Mouse (Mus musculus): ENCODE results near the gene Edaradd. TPM values are rescaled to one million over a fixed set of nuclear protein-coding genes. Genes with fewer than 3 reads are reported as not detected.

Gene Edaradd
- polyA plus RNA-seq, 1 experiment from 2014 or later, result 0.67 TPM

- Histone ChIP-seq H3K4me1 (no peaks in the 10 kb centered on the region), H3K9me3 (no peaks in the 10 kb centered on the region), H3K36me3 (no peaks in the 10 kb centered on the region), H3K27ac (no peak overlapping the region), H3K27me3 (ENCODE audit: insufficient read depth, poor library complexity, severe bottlenecking) (no peaks in the 10 kb centered on the region), H3K4me3 (no peak overlapping the region)
- no peak for DNase-seq (ENCODE audit: low spot score)
- 50% methylated on average over 4 of the region's 4 CpGs for WGBS
Observed at GRCm38 (mm10) chr13:12502665-12503237, 17.5 kb downstream of the Edaradd start.

- Histone ChIP-seq H3K9me3 (no peaks in the 10 kb centered on the region), H3K36me3 (no peaks in the 10 kb centered on the region), H3K27me3 (ENCODE audit: insufficient read depth, poor library complexity, severe bottlenecking) (no peaks in the 10 kb centered on the region), H3K27ac (no peak overlapping the region), H3K4me3 (no peak overlapping the region), H3K4me1 (no peaks in the 10 kb centered on the region)
- no peak for DNase-seq (ENCODE audit: low spot score)
- 78% methylated on average over 7 of the region's 7 CpGs for WGBS
Observed at GRCm38 (mm10) chr13:12499107-12499506, 21.1 kb downstream of the Edaradd start.

GRCm38 (mm10) chr13:12497809-12498208 is 22.4 kb downstream of the Edaradd start:
- no peaks in the 10 kb centered on the region for H3K9me3 ChIP-seq
- H3K4me3 ChIP-seq, result no peak overlapping the region
- H3K4me1 ChIP-seq, result no peaks in the 10 kb centered on the region
- H3K36me3 ChIP-seq, result no peaks in the 10 kb centered on the region
- no peak overlapping the region for H3K27ac ChIP-seq
- 60% methylated on average over 8 of the region's 8 CpGs for WGBS
- no peak for DNase-seq (ENCODE audit: low spot score)
- H3K27me3 ChIP-seq (ENCODE audit: insufficient read depth, poor library complexity, severe bottlenecking), result no peaks in the 10 kb centered on the region

- Histone ChIP-seq H3K9me3 (no peaks in the 10 kb centered on the region), H3K4me1 (no peaks in the 10 kb centered on the region), H3K4me3 (no peak overlapping the region), H3K27me3 (ENCODE audit: insufficient read depth, poor library complexity, severe bottlenecking) (no peaks in the 10 kb centered on the region), H3K27ac (no peak overlapping the region), H3K36me3 (no peaks in the 10 kb centered on the region)
- no peak for DNase-seq (ENCODE audit: low spot score)
- 85% methylated on average over 9 of the region's 9 CpGs for WGBS
Observed at GRCm38 (mm10) chr13:12494750-12495149, 25.5 kb downstream of the Edaradd start.

- 83% methylated on average over 3 of the region's 3 CpGs for WGBS
- no peaks in the 10 kb centered on the region for H3K36me3 ChIP-seq
- no peak for DNase-seq (ENCODE audit: low spot score)
Observed at GRCm38 (mm10) chr13:12492515-12492914, 27.7 kb downstream of the Edaradd start.

GRCm38 (mm10) chr13:12485640-12486039 is 34.6 kb downstream of the Edaradd start:
- H3K27me3 ChIP-seq (ENCODE audit: insufficient read depth, poor library complexity, severe bottlenecking), result no peaks in the 10 kb centered on the region
- no peaks in the 10 kb centered on the region for H3K4me1 ChIP-seq
- no peak overlapping the region for H3K27ac ChIP-seq
- no peaks in the 10 kb centered on the region for H3K36me3 ChIP-seq
- DNase-seq (ENCODE audit: low spot score), result no peak
- 77% methylated on average over 7 of the region's 7 CpGs for WGBS
- H3K4me3 ChIP-seq, result no peak overlapping the region
- no peaks in the 10 kb centered on the region for H3K9me3 ChIP-seq

More at GRCm38 (mm10) chr13:12492515-12492914, 27.7 kb downstream of the Edaradd start:
- no peaks in the 10 kb centered on the region for H3K9me3 ChIP-seq
- H3K4me3 ChIP-seq, result no peak overlapping the region
- H3K27me3 ChIP-seq (ENCODE audit: insufficient read depth, poor library complexity, severe bottlenecking), result no peaks in the 10 kb centered on the region
- H3K27ac ChIP-seq, result no peak overlapping the region
- H3K4me1 ChIP-seq, result no peaks in the 10 kb centered on the region

GRCm38 (mm10) chr13:12485197-12485596 is 35.0 kb downstream of the Edaradd start:
- Histone ChIP-seq H3K9me3 (no peaks in the 10 kb centered on the region), H3K4me3 (no peak overlapping the region), H3K4me1 (no peaks in the 10 kb centered on the region), H3K36me3 (no peaks in the 10 kb centered on the region), H3K27me3 (ENCODE audit: insufficient read depth, poor library complexity, severe bottlenecking) (no peaks in the 10 kb centered on the region), H3K27ac (no peak overlapping the region)
- 76% methylated on average over 2 of the region's 2 CpGs for WGBS
- DNase-seq (ENCODE audit: low spot score), result no peak

- H3K27me3 ChIP-seq (ENCODE audit: insufficient read depth, poor library complexity, severe bottlenecking), result no peaks in the 10 kb centered on the region
- 79% methylated on average over 6 of the region's 6 CpGs for WGBS
- no peaks in the 10 kb centered on the region for H3K9me3 ChIP-seq
- H3K27ac ChIP-seq, result no peak overlapping the region
- no peak overlapping the region for H3K4me3 ChIP-seq
- H3K36me3 ChIP-seq, result no peaks in the 10 kb centered on the region
- H3K4me1 ChIP-seq, result no peaks in the 10 kb centered on the region
- no peak for DNase-seq (ENCODE audit: low spot score)
Observed at GRCm38 (mm10) chr13:12479802-12480201, 40.4 kb downstream of the Edaradd start.

- Histone ChIP-seq H3K27ac (no peak overlapping the region), H3K4me1 (no peaks in the 10 kb centered on the region), H3K36me3 (no peaks in the 10 kb centered on the region), H3K4me3 (no peak overlapping the region), H3K9me3 (no peaks in the 10 kb centered on the region), H3K27me3 (ENCODE audit: insufficient read depth, poor library complexity, severe bottlenecking) (no peaks in the 10 kb centered on the region)
- no peak for DNase-seq (ENCODE audit: low spot score)
- WGBS, result 76% methylated on average over 15 of the region's 15 CpGs
Observed at GRCm38 (mm10) chr13:12478301-12478700, 41.9 kb downstream of the Edaradd start.

- no peak overlapping the region for H3K4me3 ChIP-seq
- H3K36me3 ChIP-seq, result no peaks in the 10 kb centered on the region
- WGBS, result 87% methylated on average over 4 of the region's 4 CpGs
- no peaks in the 10 kb centered on the region for H3K4me1 ChIP-seq
- no peaks in the 10 kb centered on the region for H3K9me3 ChIP-seq
- no peaks in the 10 kb centered on the region for H3K27me3 ChIP-seq (ENCODE audit: insufficient read depth, poor library complexity, severe bottlenecking)
- H3K27ac ChIP-seq, result no peak overlapping the region
- no peak for DNase-seq (ENCODE audit: low spot score)
Observed at GRCm38 (mm10) chr13:12476886-12477285, 43.4 kb downstream of the Edaradd start.

- DNase-seq (ENCODE audit: low spot score), result no peak
- H3K4me1 ChIP-seq, result no peaks in the 10 kb centered on the region
- no peaks in the 10 kb centered on the region for H3K27me3 ChIP-seq (ENCODE audit: insufficient read depth, poor library complexity, severe bottlenecking)
- 76% methylated on average over 6 of the region's 6 CpGs for whole genome bisulfite sequencing
- no peak overlapping the region for H3K27ac ChIP-seq
- no peaks in the 10 kb centered on the region for H3K36me3 ChIP-seq
- H3K9me3 ChIP-seq, result no peaks in the 10 kb centered on the region
- H3K4me3 ChIP-seq, result no peak overlapping the region
Observed at GRCm38 (mm10) chr13:12475239-12475638, 45.0 kb downstream of the Edaradd start.

GRCm38 (mm10) chr13:12473724-12474378 is 46.4 kb downstream of the Edaradd start:
- 38% methylated on average over 8 of the region's 8 CpGs for WGBS
- Histone ChIP-seq H3K27me3 (ENCODE audit: insufficient read depth, poor library complexity, severe bottlenecking) (no peaks in the 10 kb centered on the region), H3K4me1 (no peaks in the 10 kb centered on the region), H3K9me3 (no peaks in the 10 kb centered on the region), H3K36me3 (no peaks in the 10 kb centered on the region), H3K27ac (no peak overlapping the region), H3K4me3 (no peak overlapping the region)
- no peak for DNase-seq (ENCODE audit: low spot score)

GRCm38 (mm10) chr13:12468488-12468887 is 51.8 kb downstream of the Edaradd start:
- no peak for DNase-seq (ENCODE audit: low spot score)
- H3K27me3 ChIP-seq (ENCODE audit: insufficient read depth, poor library complexity, severe bottlenecking), result no peaks in the 10 kb centered on the region
- no peak overlapping the region for H3K4me3 ChIP-seq
- no peaks in the 10 kb centered on the region for H3K36me3 ChIP-seq
- H3K4me1 ChIP-seq, result no peaks in the 10 kb centered on the region
- H3K27ac ChIP-seq, result no peak overlapping the region
- WGBS, result 89% methylated on average over 1 of the region's 1 CpGs
- H3K9me3 ChIP-seq, result no peaks in the 10 kb centered on the region

GRCm38 (mm10) chr13:12464844-12465243 is 55.4 kb downstream of the Edaradd start, which contains the start of gene Lgals8:
TSS of gene Lgals8 (minus strand) at chr13:12464944.
- H3K27me3 ChIP-seq (ENCODE audit: insufficient read depth, poor library complexity, severe bottlenecking), result no peaks in the 10 kb centered on the region
- no peaks in the 10 kb centered on the region for H3K36me3 ChIP-seq
- H3K9me3 ChIP-seq, result no peaks in the 10 kb centered on the region
- no peak within 1 kb of the TSS for H3K4me3 ChIP-seq
- WGBS, result 79% methylated on average over 1 of the region's 1 CpGs
- peaks cover 5% of the 10 kb centered on the region; the same call in 1 of the 2 replicates for H3K4me1 ChIP-seq
- DNase-seq (ENCODE audit: low spot score), result no peak
- H3K27ac ChIP-seq, result no peak within 1 kb of the TSS
